Mouse (Mus musculus): ENCODE results near the gene Hist1h2bk.

DNA sequence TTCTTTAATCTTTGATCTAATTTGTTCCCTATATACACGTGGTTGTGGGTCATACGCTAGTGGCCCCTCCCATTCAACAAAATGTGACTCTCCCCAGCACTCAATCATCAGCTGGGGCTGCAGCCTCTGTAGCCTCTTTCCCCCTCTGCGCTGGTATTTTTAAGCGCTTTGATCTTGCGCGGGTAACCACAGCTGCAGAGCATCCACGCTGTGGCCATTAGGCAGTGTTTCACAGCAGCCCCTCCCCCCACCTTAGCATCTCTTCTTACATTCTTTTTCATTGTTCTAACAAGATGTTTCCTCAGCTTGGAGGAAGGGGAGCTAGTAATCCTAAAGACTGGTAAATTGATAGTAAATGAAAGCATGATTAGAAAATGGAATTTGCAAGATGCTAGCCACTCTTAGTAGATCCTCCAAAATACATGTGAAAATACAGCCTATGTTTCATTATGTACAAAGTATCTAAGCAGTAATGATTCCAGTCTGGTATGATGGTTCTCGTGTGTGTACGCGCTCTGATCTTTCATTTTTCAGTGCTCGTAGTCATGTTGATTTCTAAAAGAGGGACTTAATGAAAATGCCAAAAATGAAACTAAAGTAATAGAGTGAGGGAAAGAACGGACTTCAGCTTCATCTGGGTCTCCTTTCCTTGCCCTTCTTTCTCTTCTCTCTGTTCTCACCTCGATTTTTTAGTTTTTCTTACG lies 14.2 kb downstream of the Hist1h2bk start:
- TF ChIP-seq CTCF (IDR thresholded peaks at IDR 0.05; ENCODE audit: insufficient read depth, low read depth, low read length) (no peak), POLR2A (IDR thresholded peaks at IDR 0.05; ENCODE audit: insufficient read depth, low read depth, low read length) (no peak)

All from olfactory bulb, adult 2 months (tissue).